Mouse (Mus musculus) heart, adult 2 months (tissue): ENCODE results near the gene Gm8369. TPM values are rescaled to one million over a fixed set of nuclear protein-coding genes. Genes with fewer than 3 reads are reported as not detected.
"Not testable (repeated sequence)": the region's sequence is repeated elsewhere in the genome, so short reads cannot be mapped to it uniquely, and the experiment has no call there.

Experiments
- DNase-seq, 2 experiments: peaks; one replicate each; pipeline ENCODE4 v3.0.0; 2021
- H3K27ac ChIP-seq: fragments of 200-600 bp; 2 replicates; pipeline ENCODE4 v1.8.1; 2022
- H3K27me3 ChIP-seq: fragments of 200-500 bp; 2 replicates; pipeline ENCODE4 v1.6.1; 2012; ENCODE audit warnings: mild to moderate bottlenecking, low read length, inconsistent platforms, mixed read lengths; ENCODE audit not compliant: control insufficient read depth, insufficient read depth
- H3K36me3 ChIP-seq: fragments of 200-500 bp; 2 replicates; pipeline ENCODE4 v1.6.1; 2012; ENCODE audit warnings: low read length, inconsistent platforms; ENCODE audit not compliant: control insufficient read depth, insufficient read depth
- H3K4me1 ChIP-seq: fragments of 200-500 bp; 2 replicates; pipeline ENCODE4 v1.6.1; 2011; ENCODE audit warnings: low read length; ENCODE audit not compliant: control insufficient read depth, insufficient read depth
- H3K4me3 ChIP-seq: fragments of 200-600 bp; 2 replicates; pipeline ENCODE4 v1.8.1; 2022
- H3K79me2 ChIP-seq: fragments of 200-500 bp; replicated peaks from 2 replicates; pipeline ENCODE4 v1.6.1; 2012; ENCODE audit warnings: mild to moderate bottlenecking, inconsistent platforms, low read length, moderate library complexity, mixed read lengths; ENCODE audit not compliant: control insufficient read depth, insufficient read depth
- H3K9ac ChIP-seq: fragments of 200-500 bp; 2 replicates; pipeline ENCODE4 v1.6.1; 2012; ENCODE audit warnings: low read depth, mild to moderate bottlenecking, control low read depth, inconsistent platforms, low read length, mixed read lengths
- CTCF ChIP-seq: fragments of 200-600 bp; IDR thresholded peaks from 2 replicates; pipeline ENCODE4 v1.8.1; 2022; ENCODE audit warnings: antibody characterized with exemption, mild to moderate bottlenecking, moderate library complexity
- EP300 ChIP-seq: fragments of 200-500 bp; IDR thresholded peaks from 2 replicates; pipeline ENCODE4 v1.6.1; 2011; ENCODE audit warnings: low read depth, low read length, control low read depth; ENCODE audit not compliant: insufficient read depth
- POLR2A ChIP-seq: fragments of 200-500 bp; IDR thresholded peaks from 2 replicates; pipeline ENCODE4 v1.6.1; 2011; ENCODE audit warnings: mild to moderate bottlenecking, low read depth, low read length, control low read depth; ENCODE audit not compliant: insufficient read depth
- WGBS: fragments of 180-500 bp; shearing (Covaris S2); methylation state at CpG from one replicate; pipeline ENCODE4 v1.1.7; 2018; 5-methylcytosine and 5-hydroxymethylcytosine counted together
- intact Hi-C: fragments of 180-260 bp; cut with DNase I; formaldehyde crosslinking; loops from one replicate; pipeline ENCODE4 v1.15.1; 2025
- long read RNA-seq: library from polyadenylated mRNA; stranded (forward); transcript quantifications from one replicate; pipeline ENCODE4 v2.0.0, GENCODE M21; 2021
- polyA plus RNA-seq: library from polyadenylated mRNA; depleted of rRNA; stranded (reverse); fragments of >200 nt; gene quantifications from 2 replicates; pipeline ENCODE4 v1.2.3, GENCODE M21; 2012; rRNA removed
- total RNA-seq, 2 experiments: library from RNA; stranded (reverse); gene quantifications; 2 replicates each; pipeline ENCODE4 v1.2.3; 2021

The Gm8369 gene
- total RNA-seq (under 1 TPM in 1 of 2 experiments, not detected in 1; 0.32 TPM), polyA plus RNA-seq (1.4 and 1.7 TPM in 2 replicates)
- long read RNA-seq, result 0 reads

- TF ChIP-seq EP300 (no peak), CTCF (no peak), POLR2A (no peak)
- no peak for DNase-seq
- H3K36me3 ChIP-seq, result no peaks in the 10 kb centered on the region
- H3K4me3 ChIP-seq, result no peak within 1 kb of the TSS
- intact Hi-C loops, result no loop called here
- no peak within 1 kb of the TSS for H3K9ac ChIP-seq
- H3K27ac ChIP-seq, result no peak within 1 kb of the TSS
- H3K4me1 ChIP-seq, result no peaks in the 10 kb centered on the region
- no peaks in the 10 kb centered on the region for H3K79me2 ChIP-seq
- no peaks in the 10 kb centered on the region for H3K27me3 ChIP-seq
- 54% methylated on average over 2 of the region's 2 CpGs for WGBS
Observed at GRCm38 (mm10) chr19:11485746-11486145, at the start of gene Gm8369. TSS of gene Gm8369 (plus strand) at chr19:11485938.

GRCm38 (mm10) chr19:11443338-11443737 is 42.4 kb upstream of the Gm8369 start, which contains the start of gene Ms4a4b:
TSS of gene Ms4a4b (plus strand) at chr19:11443553.
- Histone ChIP-seq H3K27me3 (no peaks in the 10 kb centered on the region), H3K79me2 (no peaks in the 10 kb centered on the region), H3K4me3 (no peak within 1 kb of the TSS), H3K4me1 (no peaks in the 10 kb centered on the region), H3K9ac (no peak within 1 kb of the TSS), H3K36me3 (no peaks in the 10 kb centered on the region), H3K27ac (no peak within 1 kb of the TSS)
- DNase-seq, result no peak
- intact Hi-C loops, result no loop called here
- no peak for TF ChIP-seq POLR2A
- TF ChIP-seq CTCF, result no peak
- no peak for TF ChIP-seq EP300

GRCm38 (mm10) chr19:11443964-11444363 is 41.8 kb upstream of the Gm8369 start:
- WGBS, result 68% methylated on average over 5 of the region's 5 CpGs
- intact Hi-C loops, result no loop called here
- no peak for DNase-seq
- no peaks in the 10 kb centered on the region for H3K4me1 ChIP-seq
- TF ChIP-seq EP300 (no peak), CTCF (no peak), POLR2A (no peak)
- no peaks in the 10 kb centered on the region for H3K36me3 ChIP-seq
- no peaks in the 10 kb centered on the region for H3K79me2 ChIP-seq
- H3K4me3 ChIP-seq, result no peak overlapping the region
- H3K27me3 ChIP-seq, result no peaks in the 10 kb centered on the region
- H3K9ac ChIP-seq, result no peak overlapping the region
- H3K27ac ChIP-seq, result no peak overlapping the region

- no peak overlapping the region for H3K4me3 ChIP-seq
- DNase-seq, result no peak
- TF ChIP-seq CTCF (no peak), POLR2A (no peak), EP300 (no peak)
- H3K79me2 ChIP-seq, result no peaks in the 10 kb centered on the region
- H3K27me3 ChIP-seq, result no peaks in the 10 kb centered on the region
- intact Hi-C loops, result no loop called here
- H3K27ac ChIP-seq, result no peak overlapping the region
- H3K4me1 ChIP-seq, result no peaks in the 10 kb centered on the region
- H3K36me3 ChIP-seq, result no peaks in the 10 kb centered on the region
- H3K9ac ChIP-seq, result no peak overlapping the region
- WGBS, result 69% methylated on average over 2 of the region's 2 CpGs
Observed at GRCm38 (mm10) chr19:11447238-11447637, 38.5 kb upstream of the Gm8369 start.

GRCm38 (mm10) chr19:11459041-11459440 is 26.7 kb upstream of the Gm8369 start:
- H3K27ac ChIP-seq, H3K4me1 ChIP-seq, DNase-seq, H3K4me3 ChIP-seq, H3K36me3 ChIP-seq, H3K79me2 ChIP-seq, intact Hi-C loops, H3K27me3 ChIP-seq, H3K9ac ChIP-seq: not testable (repeated sequence)
- WGBS, result 69% methylated on average over 4 of the region's 4 CpGs

- H3K9ac ChIP-seq, DNase-seq, H3K4me3 ChIP-seq, H3K27ac ChIP-seq, H3K4me1 ChIP-seq, H3K79me2 ChIP-seq, H3K27me3 ChIP-seq, H3K36me3 ChIP-seq, intact Hi-C loops: not testable (repeated sequence)
- WGBS, result 6% methylated on average over 1 of the region's 1 CpGs
Observed at GRCm38 (mm10) chr19:11464795-11465194, 20.9 kb upstream of the Gm8369 start.

GRCm38 (mm10) chr19:11466471-11466870 is 19.3 kb upstream of the Gm8369 start:
- Histone ChIP-seq H3K27ac (no peak overlapping the region), H3K4me1 (no peaks in the 10 kb centered on the region), H3K36me3 (no peaks in the 10 kb centered on the region), H3K4me3 (no peak overlapping the region), H3K27me3 (no peaks in the 10 kb centered on the region), H3K9ac (no peak overlapping the region), H3K79me2 (no peaks in the 10 kb centered on the region)
- 56% methylated on average over 5 of the region's 5 CpGs for WGBS
- TF ChIP-seq EP300 (no peak), CTCF (no peak), POLR2A (no peak)
- DNase-seq, result no peak
- intact Hi-C loops, result no loop called here

- H3K4me3 ChIP-seq, intact Hi-C loops, H3K27ac ChIP-seq, H3K9ac ChIP-seq, H3K79me2 ChIP-seq, H3K36me3 ChIP-seq, H3K4me1 ChIP-seq, H3K27me3 ChIP-seq: not testable (repeated sequence)
- WGBS, result 38% methylated on average over 1 of the region's 1 CpGs
- peak in 1 of 2 experiments; percentile 29 for DNase-seq
Observed at GRCm38 (mm10) chr19:11468361-11468760, 17.4 kb upstream of the Gm8369 start.

GRCm38 (mm10) chr19:11469215-11469614 is 16.5 kb upstream of the Gm8369 start, which contains the start of gene Ms4a6c:
TSS of gene Ms4a6c (plus strand) at chr19:11469366.
- H3K27me3 ChIP-seq, H3K4me3 ChIP-seq, H3K27ac ChIP-seq, H3K36me3 ChIP-seq, H3K9ac ChIP-seq, H3K4me1 ChIP-seq, intact Hi-C loops, H3K79me2 ChIP-seq, DNase-seq: not testable (repeated sequence)
- 60% methylated on average over 4 of the region's 4 CpGs for WGBS
